Mouse (Mus musculus) mouse embryonic stem cell (cell line): ENCODE data around the gene Ubox5.

Source experiments
- in situ Hi-C, 2 experiments: fragments of 300-500 bp; cut with MboI; formaldehyde crosslinking; loops; 1 replicate in 1 of 2; 3 replicates in 1 of 2; pipeline ENCODE4 v1.14.3; 2019 to 2020; ENCODE audit warnings: low sequenced_read_pairs in 2 of 2, low pct_unique_long_range_greater_than_20kb in 1 of 2, mixed read lengths in 1 of 2; ENCODE audit not compliant: unreplicated experiment in 1 of 2

Ubox5 gene

GRCm38 (mm10) chr2:130635847-130636246, 6.0 kb upstream of the Ubox5 start:
- in situ Hi-C loops, result no loop called here

GRCm38 (mm10) chr2:130634739-130635411, 5.0 kb upstream of the Ubox5 start:
- in situ Hi-C loops, result no loop called here

GRCm38 (mm10) chr2:130634006-130634738, 4.3 kb upstream of the Ubox5 start:
- in situ Hi-C loops, result no loop called here

- in situ Hi-C loops, result no loop called here
Measured at GRCm38 (mm10) chr2:130632887-130633675, 3.2 kb upstream of the Ubox5 start.

GRCm38 (mm10) chr2:130632416-130632815, 2.6 kb upstream of the Ubox5 start:
- in situ Hi-C loops, result no loop called here

GRCm38 (mm10) chr2:130629080-130629838, 579 bp downstream of the Ubox5 start:
- in situ Hi-C loops, result no loop called here

GRCm38 (mm10) chr2:130628424-130628823, 1.4 kb downstream of the Ubox5 start:
- in situ Hi-C loops, result no loop called here

GRCm38 (mm10) chr2:130618972-130619371, 10.9 kb downstream of the Ubox5 start:
- in situ Hi-C loops, result no loop called here

GRCm38 (mm10) chr2:130613091-130613490, 16.7 kb downstream of the Ubox5 start:
- in situ Hi-C loops, result no loop called here

GRCm38 (mm10) chr2:130602195-130602594, 27.6 kb downstream of the Ubox5 start:
- in situ Hi-C loops, result no loop called here

GRCm38 (mm10) chr2:130598399-130598798, 31.4 kb downstream of the Ubox5 start:
- in situ Hi-C loops, result no loop called here

- in situ Hi-C loops, result no loop called here
Measured at GRCm38 (mm10) chr2:130597601-130598010, 32.2 kb downstream of the Ubox5 start.

GRCm38 (mm10) chr2:130595596-130595995, 34.2 kb downstream of the Ubox5 start:
- in situ Hi-C loops, result no loop called here

- in situ Hi-C loops, result no loop called here
Measured at GRCm38 (mm10) chr2:130591016-130591415, 38.8 kb downstream of the Ubox5 start.

GRCm38 (mm10) chr2:130589761-130590160, 40.1 kb downstream of the Ubox5 start:
- in situ Hi-C loops, result no loop called here

GRCm38 (mm10) chr2:130589157-130589556, 40.7 kb downstream of the Ubox5 start:
- in situ Hi-C loops, result no loop called here

- in situ Hi-C loops, result no loop called here
Measured at GRCm38 (mm10) chr2:130588373-130588772, 41.5 kb downstream of the Ubox5 start.

GRCm38 (mm10) chr2:130586016-130586415, 43.8 kb downstream of the Ubox5 start:
- in situ Hi-C loops, result no loop called here
